Mouse (Mus musculus): ENCODE measurements around the gene Gimap5.

GRCm38 (mm10) chr6:48696830-48697554 lies 49.0 kb upstream of the Gimap5 start:
- TF ChIP-seq CHD2 (IDR thresholded peaks at IDR 0.05; ENCODE audit: low read depth, low read length) = no peak
- TF ChIP-seq MAFK (IDR thresholded peaks at IDR 0.05; ENCODE audit: insufficient read depth, low read depth, low read length) = no peak
- TF ChIP-seq HCFC1 (IDR thresholded peaks at IDR 0.05; ENCODE audit: borderline replicate concordance, insufficient read depth, low read length) = no peak
- no peak for TF ChIP-seq ZC3H11A (IDR thresholded peaks at IDR 0.05; ENCODE audit: borderline replicate concordance, low read depth, low read length)
- no peak for TF ChIP-seq ZNF384 (IDR thresholded peaks at IDR 0.05; ENCODE audit: low read depth, low read length)

All from ES-E14 (cell line).